Mouse (Mus musculus): ENCODE measurements around the gene Utp14b. TPM values are rescaled to one million over a fixed set of nuclear protein-coding genes. Genes with fewer than 3 reads are reported as not detected.

Utp14b gene
- polyA plus RNA-seq, 1 experiment from 2014 or later, result 1.8 TPM

Other genes starting within 250 kb of the Utp14b start
- 160 and 161 TPM in 2 replicates for gene Farsb, start 169.1 kb upstream of the Utp14b start, polyA plus RNA-seq (2015; fragmentation: Nextera tagmentation; extraction: Ambion mirVana)
- 0.82 and 0.83 TPM in 2 replicates for gene Mogat1, start 147.0 kb upstream of the Utp14b start, polyA plus RNA-seq (2015; fragmentation: Nextera tagmentation; extraction: Ambion mirVana)
- 1.00 and 1.0 TPM in 2 replicates for gene BC035947, start 145.9 kb upstream of the Utp14b start, polyA plus RNA-seq (2015; fragmentation: Nextera tagmentation; extraction: Ambion mirVana)
- 93.2 and 104 TPM in 2 replicates for gene Acsl3, start 213 bp upstream of the Utp14b start, polyA plus RNA-seq (2015; fragmentation: Nextera tagmentation; extraction: Ambion mirVana)
- gene Kcne4, start 158.7 kb downstream of the Utp14b start, polyA plus RNA-seq (2015; fragmentation: Nextera tagmentation; extraction: Ambion mirVana), result 3.5 and 6.2 TPM in 2 replicates

Measured in neural tube, embryonic 15.5 days (tissue).